Mouse (Mus musculus) neural tube, embryonic 13.5 days (tissue): ENCODE results near the gene Chmp4b. TPM values are rescaled to one million over a fixed set of nuclear protein-coding genes. Genes with fewer than 3 reads are reported as not detected.

Experiments
- ATAC-seq: fragments of 200-750 bp; cut with Nextera tagmentation; 2 replicates; pipeline ENCODE4 v1.8.0; 2017; ENCODE audit warnings: low read depth, mild to moderate bottlenecking, moderate TSS enrichment, moderate library complexity
- H3K27ac ChIP-seq: fragments of 300-500 bp; sonication (generic); replicated peaks from 2 replicates; pipeline ENCODE4 v1.5.1; 2015; ENCODE audit warnings: moderate library complexity, mild to moderate bottlenecking, inconsistent platforms
- H3K27me3 ChIP-seq: fragments of 300-500 bp; sonication (generic); 2 replicates; pipeline ENCODE4 v1.6.1; 2015; ENCODE audit warnings: mild to moderate bottlenecking, inconsistent platforms
- H3K36me3 ChIP-seq: fragments of 300-500 bp; sonication (generic); 2 replicates; pipeline ENCODE4 v1.6.1; 2015; ENCODE audit warnings: mild to moderate bottlenecking, inconsistent platforms
- H3K4me1 ChIP-seq: fragments of 300-500 bp; sonication (generic); replicated peaks from 2 replicates; pipeline ENCODE4 v1.6.1; 2015; ENCODE audit warnings: inconsistent platforms
- H3K4me2 ChIP-seq: fragments of 300-500 bp; sonication (generic); 2 replicates; pipeline ENCODE4 v1.6.1; 2015; ENCODE audit warnings: inconsistent platforms, mild to moderate bottlenecking, moderate library complexity
- H3K4me3 ChIP-seq: fragments of 300-500 bp; sonication (generic); 2 replicates; pipeline ENCODE4 v1.5.1; 2015; ENCODE audit warnings: mild to moderate bottlenecking, inconsistent platforms
- H3K9ac ChIP-seq: fragments of 300-500 bp; sonication (generic); 2 replicates; pipeline ENCODE4 v1.6.1; 2015; ENCODE audit warnings: moderate library complexity, mild to moderate bottlenecking, inconsistent platforms
- H3K9me3 ChIP-seq: fragments of 300-500 bp; sonication (generic); 2 replicates; pipeline ENCODE4 v1.6.1; 2016; ENCODE audit warnings: inconsistent platforms
- WGBS: fragments of 180-500 bp; shearing (Covaris S2); methylation state at CpG from one replicate; pipeline ENCODE4 v1.1.7; 2015; 5-methylcytosine and 5-hydroxymethylcytosine counted together
- polyA plus RNA-seq: library from polyadenylated mRNA; unstranded; fragments of >200 nt; fragmentation: Nextera tagmentation; extraction: Ambion mirVana; gene quantifications from 2 replicates; pipeline ENCODE4 v1.2.1, GENCODE M21; 2015

The Chmp4b gene
- polyA plus RNA-seq, 1 experiment from 2014 or later = 29.1 TPM

DNA sequence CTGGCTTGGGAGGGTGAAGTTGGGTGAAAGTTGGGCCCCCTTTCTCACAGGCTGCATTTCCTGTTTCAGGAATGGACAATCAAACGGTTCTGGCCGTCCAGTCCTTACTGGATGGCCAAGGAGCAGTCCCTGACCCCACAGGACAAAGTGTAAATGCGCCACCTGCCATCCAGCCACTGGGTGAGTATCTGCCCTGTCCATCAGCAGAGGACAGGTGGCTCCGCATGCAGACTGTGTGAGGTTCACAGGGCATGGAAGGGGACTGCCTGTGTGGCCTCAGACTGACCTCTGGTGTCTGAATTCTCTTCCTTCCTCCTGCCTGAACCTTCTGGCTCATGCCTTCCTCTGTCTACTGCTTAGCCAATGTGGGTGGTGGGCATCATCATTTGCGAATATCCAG lies 29.8 kb upstream of the Chmp4b start:
- H3K9me3 ChIP-seq = no peaks in the 10 kb centered on the region
- H3K9ac ChIP-seq = no peak overlapping the region
- WGBS = 87% methylated on average over 5 of the region's 5 CpGs
- no peak overlapping the region for H3K27ac ChIP-seq
- ATAC-seq = no peak
- H3K27me3 ChIP-seq = no peaks in the 10 kb centered on the region
- H3K4me3 ChIP-seq = no peak overlapping the region
- no peak overlapping the region for H3K4me2 ChIP-seq
- no peaks in the 10 kb centered on the region for H3K4me1 ChIP-seq
- H3K36me3 ChIP-seq = peaks cover 50% of the 10 kb centered on the region

DNA sequence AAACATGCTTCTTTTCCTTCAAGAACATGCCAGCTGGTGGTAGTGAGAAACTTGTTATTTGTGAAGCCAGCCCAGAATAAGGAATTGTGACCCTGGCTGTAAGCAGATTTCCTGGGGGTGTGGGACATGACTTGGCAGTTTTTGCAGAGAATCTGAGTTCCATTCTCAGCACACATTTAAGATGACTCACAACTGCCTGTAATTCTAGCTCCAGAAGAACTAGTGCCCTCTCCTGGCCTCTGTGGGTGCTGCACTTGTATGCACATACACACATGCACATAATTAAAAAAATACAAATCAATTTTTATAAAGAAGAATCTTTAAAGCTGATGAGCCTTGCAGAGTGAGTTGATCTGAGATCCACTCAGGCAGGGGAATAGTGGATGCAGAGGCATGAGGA lies 27.4 kb upstream of the Chmp4b start:
- no peak for ATAC-seq
- no peaks in the 10 kb centered on the region for H3K4me1 ChIP-seq
- no peak overlapping the region for H3K4me3 ChIP-seq
- H3K4me2 ChIP-seq = no peak overlapping the region
- H3K27me3 ChIP-seq = no peaks in the 10 kb centered on the region
- no peak overlapping the region for H3K9ac ChIP-seq
- H3K36me3 ChIP-seq = peaks cover 61% of the 10 kb centered on the region
- no peaks in the 10 kb centered on the region for H3K9me3 ChIP-seq
- no peak overlapping the region for H3K27ac ChIP-seq

GRCm38 (mm10) chr2:154630531-154630930 lies 21.0 kb upstream of the Chmp4b start:
- no peak overlapping the region for H3K9ac ChIP-seq
- no peak overlapping the region for H3K4me3 ChIP-seq
- 85% methylated on average over 5 of the region's 5 CpGs for WGBS
- H3K4me2 ChIP-seq = no peak overlapping the region
- H3K27ac ChIP-seq = no peak overlapping the region
- no peak for ATAC-seq
- H3K4me1 ChIP-seq = no peaks in the 10 kb centered on the region
- peaks cover 74% of the 10 kb centered on the region for H3K36me3 ChIP-seq
- no peaks in the 10 kb centered on the region for H3K9me3 ChIP-seq
- H3K27me3 ChIP-seq = no peaks in the 10 kb centered on the region

DNA sequence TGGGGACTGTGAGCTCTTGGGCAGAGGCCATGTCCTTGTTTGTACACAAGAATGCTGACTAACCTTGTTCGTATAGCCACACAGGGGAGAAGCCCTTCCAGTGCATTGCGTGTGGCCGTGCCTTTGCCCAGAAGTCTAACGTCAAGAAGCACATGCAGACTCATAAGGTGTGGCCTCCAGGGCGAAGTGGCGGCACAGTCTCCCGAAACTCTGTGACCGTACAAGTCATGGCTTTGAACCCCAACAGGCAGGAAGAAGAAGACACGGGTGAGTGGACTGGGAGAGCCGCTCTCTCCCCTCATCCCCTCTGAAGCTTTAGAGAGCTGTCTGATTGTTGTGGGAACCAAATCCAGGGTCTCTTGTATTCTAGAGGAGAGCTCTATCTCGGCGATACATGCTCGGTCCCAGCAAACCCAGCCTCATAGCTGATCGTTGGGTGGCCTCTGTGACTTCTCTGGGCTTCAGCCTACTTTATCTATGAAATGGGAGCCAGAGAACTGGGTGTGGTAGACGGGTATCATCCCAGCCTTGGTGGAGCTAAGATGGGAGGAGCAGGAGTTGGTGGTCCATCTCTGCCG lies 19.2 kb upstream of the Chmp4b start:
- Histone ChIP-seq H3K27me3 (no peaks in the 10 kb centered on the region), H3K9ac (no peak overlapping the region), H3K9me3 (no peaks in the 10 kb centered on the region), H3K27ac (no peak overlapping the region), H3K4me3 (no peak overlapping the region), H3K36me3 (peaks cover 83% of the 10 kb centered on the region), H3K4me1 (no peaks in the 10 kb centered on the region), H3K4me2 (no peak overlapping the region)
- 94% methylated on average over 16 of the region's 16 CpGs for WGBS
- no peak for ATAC-seq

GRCm38 (mm10) chr2:154633039-154633742 lies 18.3 kb upstream of the Chmp4b start:
- H3K27me3 ChIP-seq = no peaks in the 10 kb centered on the region
- H3K4me2 ChIP-seq = no peak overlapping the region
- H3K36me3 ChIP-seq = peaks cover 88% of the 10 kb centered on the region
- H3K4me3 ChIP-seq = no peak overlapping the region
- H3K27ac ChIP-seq = no peak overlapping the region
- H3K4me1 ChIP-seq = no peaks in the 10 kb centered on the region
- no peaks in the 10 kb centered on the region for H3K9me3 ChIP-seq
- H3K9ac ChIP-seq = no peak overlapping the region
- WGBS = 83% methylated on average over 5 of the region's 5 CpGs
- ATAC-seq = no peak

DNA sequence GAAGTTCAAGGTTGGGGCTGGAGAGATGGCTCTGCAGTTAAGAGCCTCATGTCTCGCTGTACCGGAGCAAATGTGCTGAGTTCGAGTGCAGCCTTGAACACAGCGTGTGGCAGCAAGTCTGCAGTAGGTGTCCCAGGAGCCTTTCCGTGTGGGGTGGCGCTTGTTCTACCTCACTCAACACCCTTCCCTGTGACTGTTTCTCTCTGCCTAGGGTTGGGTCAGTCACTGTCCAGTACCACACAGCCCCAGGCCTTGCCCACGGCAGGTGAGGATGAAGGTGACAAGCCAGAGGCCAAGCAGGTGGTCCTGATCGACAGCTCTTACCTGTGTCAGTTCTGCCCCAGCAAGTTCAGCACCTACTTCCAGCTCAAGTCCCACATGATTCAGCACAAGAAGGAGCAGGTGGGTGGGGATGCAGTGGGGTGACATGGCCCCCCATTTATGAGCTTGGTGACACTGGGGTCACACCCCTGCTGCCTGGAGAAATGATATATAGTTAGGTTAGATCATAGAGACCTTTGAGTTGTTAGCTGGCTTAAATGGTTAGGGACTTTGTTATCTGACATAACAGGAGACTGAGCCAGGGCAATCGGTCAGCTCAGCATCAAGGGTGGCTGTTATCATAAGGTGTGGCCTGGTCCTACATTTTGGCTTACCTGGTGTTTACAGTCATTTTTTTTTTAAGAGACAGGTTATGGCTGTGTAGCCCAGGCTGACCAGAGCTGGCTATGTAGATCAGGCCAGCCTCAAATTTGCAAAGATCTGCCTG lies 17.4 kb upstream of the Chmp4b start:
- H3K27me3 ChIP-seq = no peaks in the 10 kb centered on the region
- no peak overlapping the region for H3K4me3 ChIP-seq
- no peaks in the 10 kb centered on the region for H3K4me1 ChIP-seq
- no peaks in the 10 kb centered on the region for H3K9me3 ChIP-seq
- H3K27ac ChIP-seq = no peak overlapping the region
- ATAC-seq = no peak
- H3K4me2 ChIP-seq = no peak overlapping the region
- no peak overlapping the region for H3K9ac ChIP-seq
- WGBS = 97% methylated on average over 9 of the region's 9 CpGs
- peaks cover 87% of the 10 kb centered on the region for H3K36me3 ChIP-seq

DNA sequence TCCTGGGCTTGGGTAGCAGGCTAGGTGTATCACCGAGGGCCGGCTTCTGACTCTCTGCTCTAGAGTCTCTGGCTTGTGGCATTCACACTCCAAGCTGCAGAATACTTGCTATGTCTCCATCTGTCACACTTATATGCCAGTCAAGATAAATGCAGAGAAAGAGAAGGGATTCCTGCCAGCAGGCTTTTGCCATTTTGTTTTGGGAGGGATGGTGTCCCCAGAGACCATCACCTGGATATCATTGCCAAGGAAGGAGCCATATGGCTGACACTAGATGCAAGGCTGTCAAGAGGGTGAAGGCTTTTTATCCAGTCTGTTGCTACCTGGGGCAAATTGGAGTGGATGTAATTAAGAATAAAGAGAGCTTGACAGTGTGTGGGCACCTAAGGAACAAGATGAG lies 15.7 kb upstream of the Chmp4b start:
- Histone ChIP-seq H3K4me2 (no peak overlapping the region), H3K4me1 (no peaks in the 10 kb centered on the region), H3K36me3 (peaks cover 84% of the 10 kb centered on the region), H3K27me3 (no peaks in the 10 kb centered on the region), H3K27ac (no peak overlapping the region), H3K9ac (no peak overlapping the region), H3K4me3 (no peak overlapping the region), H3K9me3 (no peaks in the 10 kb centered on the region)
- 92% methylated on average over 2 of the region's 2 CpGs for WGBS
- ATAC-seq = no peak

GRCm38 (mm10) chr2:154638521-154638920 lies 13.0 kb upstream of the Chmp4b start:
- Histone ChIP-seq H3K4me2 (no peak overlapping the region), H3K27ac (no peak overlapping the region), H3K9ac (no peak overlapping the region), H3K4me1 (no peaks in the 10 kb centered on the region), H3K4me3 (no peak overlapping the region), H3K36me3 (peaks cover 87% of the 10 kb centered on the region), H3K9me3 (no peaks in the 10 kb centered on the region), H3K27me3 (no peaks in the 10 kb centered on the region)
- 90% methylated on average over 3 of the region's 3 CpGs for WGBS
- no peak for ATAC-seq

DNA sequence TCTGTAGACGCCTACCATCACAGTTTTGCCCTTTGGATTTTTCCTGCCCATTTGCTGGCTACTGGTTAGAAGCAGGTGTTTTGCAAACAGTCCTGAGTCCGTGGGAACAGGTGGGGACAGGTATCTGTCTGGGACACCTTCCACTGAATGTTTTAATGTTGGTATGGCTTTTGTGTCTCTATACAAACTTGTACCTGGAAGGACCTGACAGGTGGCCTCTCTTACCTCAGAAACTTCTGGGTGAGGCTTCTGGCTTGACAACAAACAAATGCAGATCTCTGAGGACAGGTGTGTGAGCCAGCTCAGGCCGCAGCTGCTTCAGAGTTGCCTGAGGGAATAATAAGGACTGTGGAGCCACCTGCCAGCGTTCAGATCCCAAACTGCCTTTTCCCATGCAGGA lies 12.4 kb upstream of the Chmp4b start:
- no peak for ATAC-seq
- Histone ChIP-seq H3K9me3 (no peaks in the 10 kb centered on the region), H3K4me1 (no peaks in the 10 kb centered on the region), H3K36me3 (peaks cover 88% of the 10 kb centered on the region), H3K4me2 (no peak overlapping the region), H3K4me3 (no peak overlapping the region), H3K27me3 (no peaks in the 10 kb centered on the region), H3K9ac (no peak overlapping the region), H3K27ac (no peak overlapping the region)
- WGBS = 89% methylated on average over 4 of the region's 4 CpGs

DNA sequence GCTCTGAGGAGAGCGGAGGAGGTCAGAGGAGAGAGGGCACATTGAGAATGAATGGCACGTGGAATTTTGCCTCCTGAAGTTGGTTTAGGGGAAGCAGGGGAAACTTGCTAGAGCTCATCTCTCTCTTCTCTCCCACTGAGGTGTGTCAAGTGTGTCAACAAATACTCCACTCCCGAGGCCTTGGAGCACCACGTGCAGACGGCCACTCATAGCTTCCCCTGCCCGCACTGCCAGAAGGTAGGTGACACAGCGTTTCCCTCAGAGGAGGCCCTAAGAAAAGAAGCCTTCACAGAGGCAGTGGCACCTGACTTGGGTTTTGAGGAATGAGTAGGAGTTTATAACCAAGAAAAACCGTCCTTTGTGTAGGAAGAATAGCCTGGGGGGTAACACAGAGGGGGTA lies 10.3 kb upstream of the Chmp4b start:
- WGBS = 85% methylated on average over 8 of the region's 8 CpGs

DNA sequence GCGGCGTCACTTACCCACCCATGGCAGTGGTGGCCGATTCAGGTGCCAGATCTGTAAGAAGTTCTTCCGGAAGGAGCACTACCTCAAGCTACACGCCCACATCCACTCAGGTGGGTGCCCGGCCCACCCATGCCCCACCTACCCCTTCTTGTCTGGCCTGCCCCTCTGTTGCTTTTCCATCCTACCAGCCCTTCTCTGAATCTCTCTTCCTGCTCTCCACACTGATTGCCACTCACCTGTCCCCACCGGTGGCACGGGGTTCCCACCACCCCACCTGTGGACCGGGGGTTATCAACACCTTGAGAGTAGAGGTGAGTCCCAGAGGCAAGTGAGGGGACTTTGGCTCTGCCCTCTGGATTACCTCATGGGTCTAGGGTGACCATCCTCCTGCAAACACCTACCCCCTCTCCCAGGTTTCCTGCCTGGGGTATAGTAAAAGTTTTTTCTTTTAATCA lies 9.5 kb upstream of the Chmp4b start:
- 96% methylated on average over 9 of the region's 9 CpGs for WGBS
- ATAC-seq = no peak
- H3K9me3 ChIP-seq = no peaks in the 10 kb centered on the region
- no peak overlapping the region for H3K27ac ChIP-seq
- no peaks in the 10 kb centered on the region for H3K27me3 ChIP-seq
- H3K9ac ChIP-seq = no peak overlapping the region
- no peaks in the 10 kb centered on the region for H3K4me1 ChIP-seq
- peaks cover 86% of the 10 kb centered on the region for H3K36me3 ChIP-seq
- no peak overlapping the region for H3K4me3 ChIP-seq
- H3K4me2 ChIP-seq = no peak overlapping the region

More for the DNA sequence above, 10.3 kb upstream of the Chmp4b start:
- H3K4me1 ChIP-seq = no peaks in the 10 kb centered on the region
- no peaks in the 10 kb centered on the region for H3K9me3 ChIP-seq
- no peak overlapping the region for H3K4me2 ChIP-seq
- no peak overlapping the region for H3K27ac ChIP-seq
- H3K4me3 ChIP-seq = no peak overlapping the region
- ATAC-seq = no peak
- no peaks in the 10 kb centered on the region for H3K27me3 ChIP-seq
- no peak overlapping the region for H3K9ac ChIP-seq
- peaks cover 87% of the 10 kb centered on the region for H3K36me3 ChIP-seq

GRCm38 (mm10) chr2:154642712-154643385 lies 8.7 kb upstream of the Chmp4b start:
- H3K4me1 ChIP-seq = no peaks in the 10 kb centered on the region
- H3K9ac ChIP-seq = no peak overlapping the region
- no peak overlapping the region for H3K27ac ChIP-seq
- 89% methylated on average over 6 of the region's 6 CpGs for WGBS
- H3K27me3 ChIP-seq = no peaks in the 10 kb centered on the region
- H3K36me3 ChIP-seq = peaks cover 78% of the 10 kb centered on the region
- no peak for ATAC-seq
- no peak overlapping the region for H3K4me2 ChIP-seq
- no peaks in the 10 kb centered on the region for H3K9me3 ChIP-seq
- H3K4me3 ChIP-seq = no peak overlapping the region
